Mouse (Mus musculus): ENCODE results near the gene Sucnr1.
"Not testable (repeated sequence)": the region's sequence is repeated elsewhere in the genome, so short reads cannot be mapped to it uniquely, and the experiment has no call there.

Gene Sucnr1

DNA sequence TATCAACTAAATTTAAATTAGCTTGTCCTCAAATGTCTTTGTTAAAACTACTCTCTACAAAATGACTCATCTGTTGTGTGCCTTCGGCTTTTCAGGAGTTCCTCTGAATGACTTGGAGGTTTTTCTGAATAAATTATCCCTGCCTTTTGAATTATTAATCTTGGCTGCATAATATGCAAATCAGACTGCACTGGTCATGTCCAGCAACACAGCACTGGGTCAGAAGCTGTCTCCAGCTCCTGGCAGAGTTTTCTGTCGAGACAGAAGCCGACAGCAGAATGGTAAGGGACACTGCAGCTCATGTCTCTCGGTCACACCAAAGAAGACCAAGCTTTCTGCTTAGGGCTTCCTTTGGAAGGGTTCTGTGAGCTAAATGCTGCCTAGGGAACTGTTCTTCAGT lies at the start of gene Sucnr1:
Gene Sucnr1 (plus strand): TSS at position 222 of the 400 bp plus-strand sequence.
- DNase-seq (ENCODE audit: low spot score): peak; percentile 88

DNA sequence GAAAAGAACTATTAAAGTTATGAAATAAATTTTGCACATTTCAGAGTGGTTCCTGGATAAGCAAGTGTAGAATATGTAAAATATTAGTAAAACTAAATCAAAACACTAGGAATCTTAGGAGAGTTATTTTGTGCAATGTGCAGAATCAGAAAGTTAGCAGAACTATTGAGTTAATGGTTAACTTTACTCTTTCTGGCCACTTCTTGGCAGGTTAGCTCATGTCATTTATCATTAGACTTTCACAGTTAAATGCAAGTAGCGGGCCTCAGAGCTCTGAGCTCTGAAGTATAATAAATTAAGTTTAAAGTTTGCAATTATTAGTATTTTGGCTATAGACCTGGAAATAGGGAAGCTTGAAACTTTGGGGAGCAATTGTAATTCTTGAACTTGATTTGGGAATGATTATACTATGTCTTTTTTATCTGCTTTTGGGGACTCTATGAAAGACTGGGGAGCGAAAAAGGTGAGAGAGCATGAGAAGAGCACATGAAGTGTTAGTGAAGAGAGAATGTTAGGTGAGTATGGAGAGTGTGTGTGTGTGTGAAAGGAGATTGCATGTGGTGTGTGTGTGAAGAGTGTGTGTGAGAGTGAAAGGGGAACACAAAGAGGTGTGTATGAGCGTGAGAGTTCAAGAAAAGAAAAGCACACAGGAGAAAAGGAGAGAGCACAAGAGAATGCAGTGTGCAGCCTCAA lies 35.3 kb upstream of the Sucnr1 start:
- no peak for DNase-seq (ENCODE audit: low spot score)

DNA sequence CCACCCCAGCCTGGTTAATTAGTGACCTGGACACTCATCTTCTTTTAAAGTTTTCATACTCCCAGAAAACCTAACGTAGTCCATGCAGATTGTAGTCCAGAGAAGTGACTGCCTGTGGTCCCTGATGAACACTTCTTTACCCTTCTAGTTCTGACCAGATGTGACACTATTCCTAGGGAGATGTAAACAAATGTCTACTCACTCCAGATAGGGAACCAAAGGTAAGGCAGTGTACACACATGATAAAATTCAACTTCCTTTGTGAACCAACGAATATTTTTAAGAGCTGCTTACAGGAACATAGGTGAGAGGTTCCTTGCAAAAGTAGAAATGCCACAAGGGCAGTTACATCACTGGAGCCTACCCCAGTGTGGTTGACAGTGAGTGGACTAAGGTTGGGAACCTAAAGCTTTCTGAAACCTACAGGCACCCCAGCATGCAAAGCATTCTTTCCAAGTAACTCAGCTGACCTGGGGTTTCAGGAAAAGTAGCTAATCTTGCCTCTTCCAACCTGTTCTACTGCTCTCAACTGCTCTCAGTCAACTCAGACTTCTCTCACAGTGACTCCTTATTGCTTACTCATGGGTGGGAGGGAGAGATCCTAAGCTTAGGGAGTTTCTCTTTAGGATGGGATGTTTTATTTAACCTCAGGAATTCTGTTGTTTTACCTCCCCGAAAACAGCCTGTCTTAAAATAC lies 28.3 kb upstream of the Sucnr1 start:
- DNase-seq (ENCODE audit: low spot score): no peak

DNA sequence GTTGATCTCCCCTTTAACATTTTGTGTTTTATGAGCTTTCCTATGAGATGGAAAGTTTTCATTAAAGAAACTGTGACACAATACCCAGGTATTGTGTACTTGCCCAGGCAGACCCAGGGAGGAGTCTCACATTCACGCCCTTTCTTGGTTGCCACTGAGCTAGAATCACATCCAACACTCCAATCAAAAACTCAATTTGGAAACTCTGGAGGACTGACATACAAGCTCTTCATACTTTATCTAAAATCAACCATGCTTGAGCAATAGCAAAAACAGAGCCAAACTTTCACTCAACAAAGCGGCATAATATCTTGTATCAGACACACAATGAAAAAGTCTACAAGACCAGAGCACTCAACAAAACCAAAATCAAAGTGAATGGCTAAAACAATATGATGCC lies 27.7 kb upstream of the Sucnr1 start:
- no peak for DNase-seq (ENCODE audit: low spot score)

DNA sequence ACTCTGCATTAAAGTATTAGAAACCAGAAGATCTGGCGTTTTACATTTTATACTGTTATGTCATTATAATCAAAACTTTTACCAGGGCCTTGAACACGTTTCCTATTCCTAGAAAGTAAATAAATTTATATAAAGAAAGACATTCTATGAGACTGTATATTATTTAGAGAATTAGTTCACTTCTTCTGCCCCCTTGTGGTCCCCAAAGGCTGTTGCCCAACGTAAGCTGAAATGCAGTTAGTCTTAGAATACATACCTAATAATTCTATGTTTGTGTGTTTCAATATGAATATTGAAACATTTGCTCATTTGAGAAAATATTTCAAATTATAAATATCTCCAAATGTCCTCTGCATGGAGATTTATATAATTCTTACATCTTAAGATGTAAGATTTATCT lies 25.2 kb upstream of the Sucnr1 start:
- peak; percentile 51 for DNase-seq (ENCODE audit: low spot score)

DNA sequence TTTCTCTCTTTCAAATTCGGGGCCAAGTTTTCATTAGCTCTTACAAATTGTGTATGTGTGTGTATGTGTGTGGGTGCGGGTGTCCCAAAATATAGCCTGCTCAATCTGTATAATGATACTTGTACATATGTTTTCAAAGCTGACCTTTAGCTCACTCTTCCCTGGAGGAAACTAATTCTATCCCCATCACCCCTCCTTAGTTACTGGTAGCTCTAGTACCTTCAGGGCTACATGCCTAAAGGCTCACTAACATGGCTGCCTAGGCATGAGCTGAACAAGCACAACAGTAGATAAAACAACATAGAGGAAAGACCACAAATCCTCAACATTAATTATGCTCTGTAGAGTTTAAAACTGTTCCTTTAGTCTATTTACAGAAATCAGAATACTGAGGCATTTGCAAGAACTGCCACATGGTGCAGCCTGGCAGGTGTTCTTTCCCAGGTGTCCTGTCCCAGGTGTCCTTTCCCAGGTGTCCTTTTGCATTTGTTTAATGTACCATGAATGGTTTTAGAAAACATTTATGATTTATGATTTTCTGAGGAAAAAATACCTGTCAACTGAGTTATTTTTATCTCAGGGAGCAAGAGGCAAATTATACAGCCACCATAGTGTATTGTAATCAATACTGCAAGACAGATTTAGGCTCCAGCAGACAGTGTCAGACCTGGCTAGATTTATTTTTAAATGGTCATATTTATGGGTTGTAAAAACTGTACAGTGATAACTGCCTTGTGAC lies 24.4 kb upstream of the Sucnr1 start:
- no peak for DNase-seq (ENCODE audit: low spot score)

DNA sequence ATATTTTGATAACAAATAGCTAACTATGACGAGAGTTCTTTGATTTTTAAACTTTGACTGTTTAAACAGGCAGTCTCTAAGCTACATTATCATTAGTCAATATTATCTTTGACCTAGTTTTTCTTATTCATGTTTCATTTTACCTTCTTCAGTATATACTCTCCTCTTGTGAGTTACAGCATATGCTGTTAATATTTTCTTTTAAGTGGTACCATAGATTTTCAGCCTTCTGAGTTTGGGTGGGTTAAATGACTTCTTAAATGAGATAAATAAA lies 23.9 kb upstream of the Sucnr1 start:
- DNase-seq (ENCODE audit: low spot score): no peak

DNA sequence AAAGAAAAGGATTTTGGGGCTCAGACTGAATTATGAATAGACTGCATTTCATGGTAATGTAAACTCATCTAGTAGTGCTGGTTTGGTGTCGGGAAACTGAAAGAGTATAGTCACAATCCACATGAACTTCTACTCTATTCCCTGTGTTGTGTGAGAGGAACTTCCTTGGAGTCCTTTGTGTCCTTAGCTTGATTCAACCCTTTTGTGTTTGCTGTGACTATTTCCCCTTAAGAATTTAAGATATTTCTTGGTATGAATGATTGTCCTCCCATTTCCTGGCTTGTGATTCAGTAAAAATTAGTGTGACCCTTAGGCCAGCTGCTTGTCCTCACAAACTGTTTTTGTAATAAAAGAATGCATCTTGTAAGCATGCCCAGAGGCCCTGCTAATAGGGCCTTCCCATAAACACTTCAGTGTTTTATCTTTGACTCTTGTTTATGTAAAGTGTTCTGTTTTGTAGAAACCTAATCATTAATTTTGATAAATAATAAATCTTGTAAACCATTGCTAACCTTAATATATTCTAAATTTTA lies 2.7 kb upstream of the Sucnr1 start:
- DNase-seq (ENCODE audit: low spot score): peak; percentile 75

DNA sequence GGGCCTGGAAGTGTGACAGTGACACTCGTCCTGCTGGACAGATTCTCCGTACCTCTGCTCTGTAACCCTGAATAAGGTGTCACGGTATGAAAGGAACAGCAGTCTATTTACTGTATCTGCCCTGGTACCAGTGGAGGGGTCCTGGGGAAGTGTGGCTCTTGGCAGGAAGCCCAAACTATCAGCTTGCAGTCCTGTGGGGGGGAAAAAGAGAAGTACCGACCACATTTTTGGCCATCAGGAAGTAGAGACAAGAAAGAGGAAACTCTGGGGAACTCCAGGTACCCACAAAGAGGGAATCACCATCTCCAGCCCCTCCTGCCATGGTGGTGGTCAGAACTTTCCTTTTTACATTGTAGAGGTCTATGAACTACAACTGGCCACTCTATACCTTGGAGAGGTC lies 1.1 kb upstream of the Sucnr1 start:
- DNase-seq (ENCODE audit: low spot score): no peak

DNA sequence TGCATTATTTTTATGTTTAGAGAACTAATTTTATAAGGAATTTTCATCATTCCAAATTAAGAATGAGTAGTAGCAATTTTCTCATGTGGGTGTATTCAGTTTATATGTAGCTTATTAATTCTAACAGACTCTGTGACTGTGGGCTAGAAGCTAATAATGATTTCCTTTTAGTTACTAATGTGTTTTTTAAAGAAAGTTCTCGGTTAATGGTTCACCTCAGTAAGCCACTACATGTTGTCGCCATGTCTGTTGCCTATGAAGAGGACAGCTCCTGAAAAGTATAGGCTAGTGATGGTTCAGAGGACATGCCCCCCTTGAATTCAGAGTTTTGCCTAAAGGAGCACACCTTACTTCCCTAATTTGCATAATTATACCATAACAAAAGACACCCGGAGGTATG lies 1.1 kb downstream of the Sucnr1 start:
- no peak for DNase-seq (ENCODE audit: low spot score)

DNA sequence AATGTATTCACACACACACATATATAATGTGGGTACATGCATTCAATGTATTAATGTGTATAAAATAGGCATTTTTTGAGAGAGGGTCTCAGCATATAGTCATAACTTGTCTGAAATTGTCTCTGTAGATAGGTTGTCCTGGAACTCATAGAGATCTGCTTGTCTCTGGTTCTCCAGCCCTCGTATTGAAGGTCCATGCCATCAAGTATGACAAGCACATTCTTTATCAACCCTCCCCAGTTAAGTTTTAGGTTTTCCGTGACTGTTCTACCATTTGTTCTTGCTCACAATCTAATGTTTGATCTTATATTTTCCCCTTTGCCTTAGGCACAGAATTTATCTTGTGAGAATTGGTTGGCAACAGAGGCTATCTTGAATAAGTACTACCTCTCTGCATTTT lies 4.1 kb downstream of the Sucnr1 start:
- DNase-seq (ENCODE audit: low spot score): no peak

DNA sequence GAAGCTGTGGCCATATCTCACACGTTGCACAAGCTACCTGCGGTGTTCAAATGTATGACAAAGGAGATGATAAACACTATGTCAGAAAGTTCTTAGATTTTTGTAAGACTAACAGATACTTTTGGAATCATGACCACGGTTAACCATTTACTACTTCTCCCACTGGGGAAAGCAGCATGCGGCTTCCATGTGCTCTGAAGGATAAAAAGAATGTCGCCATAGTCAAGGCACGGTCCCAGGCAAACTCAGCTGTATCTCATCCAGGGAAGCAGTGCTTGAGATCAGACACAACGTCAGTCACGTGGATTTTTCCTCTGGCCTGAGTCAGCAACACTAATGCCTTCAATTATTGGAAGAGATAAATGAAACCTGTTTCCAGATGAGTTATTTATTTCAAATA lies 9.7 kb downstream of the Sucnr1 start:
- no peak for DNase-seq (ENCODE audit: low spot score)

DNA sequence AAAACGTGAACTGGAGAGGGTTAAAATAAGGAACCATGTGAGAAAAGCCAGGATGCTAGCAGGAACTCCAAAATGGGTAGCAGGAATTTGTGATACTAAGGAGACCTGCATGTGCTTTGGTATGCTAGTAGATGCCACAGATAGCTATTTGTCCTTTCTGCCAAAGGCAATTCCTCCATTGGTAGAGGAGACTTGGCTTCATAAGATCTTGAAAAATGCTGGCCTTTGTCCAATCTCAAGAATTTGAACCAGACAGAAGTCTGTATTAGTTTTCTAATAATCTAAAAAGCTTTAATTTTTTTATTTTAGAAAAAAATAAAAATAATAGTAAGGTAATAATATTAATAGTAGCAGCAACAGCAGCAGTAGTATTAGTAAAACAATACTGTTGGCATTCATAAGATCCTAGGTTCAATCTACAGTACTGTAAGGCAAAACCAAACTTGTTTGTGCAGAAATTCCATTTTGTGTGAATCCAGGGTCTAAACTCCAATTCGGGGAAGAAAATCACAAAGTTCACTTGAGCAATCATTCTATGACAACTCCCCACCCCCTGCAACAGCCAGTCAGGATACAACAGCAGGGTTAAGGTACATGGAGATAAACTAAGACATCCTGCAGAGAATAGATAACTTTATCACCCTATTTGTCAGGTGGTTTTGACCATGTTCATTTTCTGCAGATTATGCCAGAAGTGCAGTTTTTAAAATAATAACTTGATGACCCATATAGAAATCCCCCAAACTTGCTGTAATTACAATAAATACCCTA lies 12.9 kb downstream of the Sucnr1 start:
- no peak for DNase-seq (ENCODE audit: low spot score)

DNA sequence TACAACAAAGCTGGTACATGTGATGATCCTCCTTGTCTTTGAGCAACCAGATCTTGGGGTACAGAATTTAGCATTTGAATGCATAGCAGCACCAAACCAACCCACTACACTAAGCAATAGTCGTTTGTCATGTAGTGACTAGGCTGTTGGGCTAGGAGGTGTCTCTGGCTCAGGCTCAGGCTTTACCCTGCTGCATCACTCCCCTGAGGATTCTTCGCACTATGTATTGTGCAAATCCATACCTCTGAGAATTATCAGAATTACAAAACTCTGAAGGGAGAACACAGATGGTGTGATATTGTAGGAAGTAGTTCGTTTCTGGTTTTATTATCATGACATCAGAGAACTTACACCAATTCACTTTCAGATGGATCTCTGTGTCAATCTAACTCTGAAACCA lies 15.3 kb downstream of the Sucnr1 start:
- no peak for DNase-seq (ENCODE audit: low spot score)

DNA sequence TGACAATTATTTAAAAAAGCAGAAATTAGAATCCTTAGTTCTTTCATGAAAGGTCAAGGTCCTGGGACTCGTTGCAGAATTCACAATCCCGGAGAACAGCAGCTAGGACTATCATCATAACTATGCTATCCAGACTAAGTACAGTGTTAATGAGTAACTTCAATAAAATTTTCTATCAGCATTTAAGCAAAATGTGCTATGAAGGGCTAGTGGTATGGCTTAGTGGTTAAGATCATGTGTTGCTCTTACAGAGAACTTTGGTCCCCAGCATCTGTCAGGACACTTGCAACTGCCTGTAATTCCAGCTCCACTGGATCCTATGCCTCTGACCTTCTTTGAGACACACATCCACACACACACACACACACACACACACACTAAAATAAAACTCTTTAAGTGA lies 15.8 kb downstream of the Sucnr1 start:
- no peak for DNase-seq (ENCODE audit: low spot score)

DNA sequence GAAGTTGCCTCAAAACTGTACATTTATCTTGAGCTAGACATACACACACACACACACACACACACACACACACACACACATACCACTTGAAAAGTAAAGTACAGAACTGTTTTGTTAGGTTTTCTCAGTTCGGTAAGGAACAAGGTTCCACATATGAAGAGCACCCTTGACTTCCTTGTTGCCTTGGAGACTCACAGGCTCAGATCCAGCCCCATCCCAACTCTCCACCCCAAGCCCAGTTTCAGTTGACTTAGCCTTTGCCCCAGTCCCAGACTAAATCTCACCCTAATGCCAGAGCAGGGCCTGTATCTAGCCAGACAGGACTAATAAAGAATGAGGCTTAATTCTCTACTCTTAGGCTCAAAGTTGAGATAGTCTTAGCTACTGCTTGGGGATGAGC lies 16.9 kb downstream of the Sucnr1 start:
- peak; percentile 97 for DNase-seq (ENCODE audit: low spot score)

DNA sequence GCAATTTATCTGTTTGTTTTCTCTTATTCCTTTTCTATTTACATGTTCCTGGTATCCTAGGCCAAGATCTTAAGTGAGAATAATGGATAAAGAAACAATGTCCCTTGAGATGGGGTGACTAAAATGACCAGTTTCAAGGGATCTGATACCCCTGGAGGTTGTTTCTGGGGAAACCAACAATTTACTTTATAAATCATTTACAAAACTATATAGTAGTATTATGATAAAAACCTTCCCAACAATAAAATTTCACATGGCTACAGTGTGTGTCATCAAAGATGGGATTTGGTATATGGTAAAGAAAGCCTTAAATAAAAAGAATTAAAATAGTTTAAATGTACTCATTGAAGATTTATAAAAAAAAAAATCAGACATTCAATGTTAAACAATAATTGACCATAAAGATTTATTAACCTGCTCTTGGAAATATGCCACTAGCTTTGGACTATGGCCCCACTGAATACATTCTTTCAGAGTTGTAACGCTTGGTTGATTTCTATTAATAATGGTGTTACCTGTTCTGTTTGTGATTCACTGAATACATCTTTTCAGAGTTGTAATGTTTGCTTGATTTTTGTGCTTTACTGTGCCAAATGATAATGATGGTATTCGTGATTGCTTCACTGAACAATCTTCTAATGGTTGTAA lies 22.9 kb downstream of the Sucnr1 start:
- DNase-seq (ENCODE audit: low spot score): no peak

DNA sequence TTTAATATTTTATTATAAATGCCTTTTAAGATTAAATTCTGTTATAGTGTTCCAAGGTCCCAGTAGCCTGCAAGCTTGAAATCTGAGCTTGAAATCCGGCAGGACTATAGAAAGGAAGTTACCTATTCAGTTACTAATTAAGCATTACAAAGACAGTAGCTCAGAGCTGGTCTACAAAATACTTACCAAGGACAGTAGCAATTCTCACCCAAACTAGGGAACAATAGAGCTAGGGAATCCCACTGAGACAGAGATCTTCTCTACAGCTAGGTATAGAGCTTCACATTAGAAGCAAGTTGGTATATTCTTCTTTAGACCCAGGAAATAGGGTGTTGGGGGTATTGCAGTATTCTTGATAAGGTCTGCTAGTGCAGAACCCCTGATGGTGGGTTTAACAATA lies 24.8 kb downstream of the Sucnr1 start:
- DNase-seq (ENCODE audit: low spot score): not testable (repeated sequence)

DNA sequence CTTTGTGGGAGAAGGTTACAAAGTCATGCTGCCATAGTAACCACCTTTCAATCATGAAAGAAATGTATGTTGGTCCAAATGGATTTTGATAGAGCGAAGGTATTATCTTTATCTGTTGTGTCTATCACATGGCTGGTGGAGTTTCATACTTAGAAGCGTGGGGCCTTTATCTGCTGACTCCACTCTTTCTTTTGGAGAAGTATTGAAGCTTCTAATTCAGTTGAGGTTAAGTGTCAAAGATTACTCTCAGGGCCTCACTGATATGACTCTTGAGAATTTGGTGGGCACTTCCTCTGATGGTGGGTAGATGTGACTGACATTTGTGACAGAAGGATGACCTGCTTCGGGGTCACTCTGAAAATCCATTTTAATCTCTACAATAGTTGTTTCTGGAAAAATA lies 26.1 kb downstream of the Sucnr1 start:
- DNase-seq (ENCODE audit: low spot score): no peak

DNA sequence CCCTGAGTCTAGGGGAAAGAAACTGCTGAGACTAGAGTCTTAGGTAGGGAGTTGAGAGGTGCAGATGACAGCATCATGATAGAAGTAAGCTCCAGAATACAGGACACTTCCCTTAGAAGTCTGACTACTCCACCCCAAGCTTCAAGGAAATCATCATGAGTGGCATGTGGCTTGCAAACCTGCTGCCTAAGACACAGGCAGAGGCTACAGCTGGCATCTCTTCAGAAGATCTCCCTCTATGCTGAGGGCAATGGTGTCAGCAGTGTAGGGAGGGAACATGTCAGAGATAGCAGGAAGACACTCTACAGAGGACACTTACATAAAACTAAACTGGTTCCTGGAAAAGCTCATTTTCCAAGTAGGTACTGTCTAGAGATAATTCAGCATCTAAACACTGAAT lies 27.1 kb downstream of the Sucnr1 start:
- DNase-seq (ENCODE audit: low spot score): no peak

DNA sequence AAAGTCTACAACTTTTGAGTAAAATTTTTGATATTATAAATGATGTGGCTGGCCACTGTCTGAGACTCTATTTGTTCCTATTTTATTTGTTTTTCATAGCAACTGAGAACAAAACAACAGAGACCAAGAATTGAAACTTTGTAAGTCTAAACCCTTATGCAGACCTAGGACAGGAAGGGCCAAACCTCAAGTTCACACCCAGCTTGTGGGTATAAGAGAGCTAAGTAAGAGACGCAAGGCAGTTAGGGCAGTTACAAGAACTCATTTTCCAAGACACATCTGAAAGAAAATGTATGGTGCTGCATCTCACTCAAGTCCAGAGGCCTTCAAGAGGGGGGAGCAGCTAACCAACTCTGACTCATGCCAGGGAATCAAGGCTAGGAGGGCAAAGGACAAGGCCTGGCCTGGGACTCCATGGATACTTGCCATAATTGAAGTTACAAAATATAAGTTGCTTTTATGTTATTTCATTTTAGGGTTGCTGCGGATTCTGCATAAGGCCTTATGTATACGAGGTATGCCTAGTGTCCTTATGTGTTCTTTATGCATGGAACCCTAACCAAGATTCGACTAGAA lies 29.6 kb downstream of the Sucnr1 start:
- peak; percentile 25 for DNase-seq (ENCODE audit: low spot score)

Measured in adipocyte (in vitro differentiated cells).